Mouse (Mus musculus) adrenal gland, adult 2 months (tissue): Measurements from ENCODE around the gene Il4. TPM values are rescaled to one million over a fixed set of nuclear protein-coding genes. Genes with fewer than 3 reads are reported as not detected.
"Not testable (repeated sequence)": the region's sequence is repeated elsewhere in the genome, so short reads cannot be mapped to it uniquely, and the experiment has no call there.

Source experiments
- DNase-seq: peaks from one replicate; pipeline ENCODE4 v3.0.0; 2021
- polyA plus RNA-seq: library from polyadenylated mRNA; depleted of rRNA; stranded (reverse); fragments of >200 nt; gene quantifications from 2 replicates; pipeline ENCODE4 v1.2.3, GENCODE M21; 2012; rRNA removed
- total RNA-seq, 2 experiments: library from RNA; stranded (reverse); gene quantifications; 2 replicates each; pipeline ENCODE4 v1.2.3; 2021

Il4 gene
- total and polyA plus RNA-seq, 3 experiments: not detected

DNA sequence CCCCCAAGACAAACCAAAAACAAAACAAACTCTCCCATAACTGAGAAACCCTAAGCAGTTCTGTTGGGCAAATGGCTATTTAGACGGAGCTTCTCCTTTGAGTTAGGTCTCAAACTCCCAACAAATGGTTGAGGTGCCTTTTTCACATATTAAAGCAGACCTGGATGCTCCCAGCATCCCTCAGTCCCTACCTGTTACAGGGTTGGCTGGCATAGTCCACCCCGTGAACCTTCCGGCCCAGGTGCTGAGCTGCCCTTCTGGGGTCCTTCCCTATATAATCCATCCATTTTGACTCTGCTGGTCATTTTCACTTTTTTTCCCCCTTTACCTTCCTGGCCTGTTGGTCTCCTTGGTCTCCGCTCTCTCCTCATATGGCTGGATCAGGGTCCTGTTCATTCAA is 51.8 kb downstream of the Il4 start:
- DNase-seq: no peak

DNA sequence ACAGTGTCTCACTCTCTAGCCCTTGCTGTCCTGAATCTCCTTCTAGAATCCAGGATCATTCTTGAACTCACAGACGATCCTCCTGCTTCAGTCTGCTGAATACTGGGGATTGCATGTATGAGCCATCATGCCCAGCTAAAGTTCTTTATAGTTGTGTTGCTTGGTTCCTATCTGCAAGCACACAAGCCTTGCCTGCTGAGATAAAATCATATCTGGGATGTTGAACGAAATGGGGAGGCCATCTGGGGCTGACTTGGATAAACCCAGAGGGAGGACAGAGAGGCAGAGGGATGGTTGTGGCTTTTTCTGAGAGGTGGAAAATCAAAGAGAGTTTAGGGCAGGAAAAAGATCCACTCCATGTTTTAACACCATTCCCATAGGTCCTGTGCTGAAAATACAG is 56.5 kb downstream of the Il4 start:
- no peak for DNase-seq

DNA sequence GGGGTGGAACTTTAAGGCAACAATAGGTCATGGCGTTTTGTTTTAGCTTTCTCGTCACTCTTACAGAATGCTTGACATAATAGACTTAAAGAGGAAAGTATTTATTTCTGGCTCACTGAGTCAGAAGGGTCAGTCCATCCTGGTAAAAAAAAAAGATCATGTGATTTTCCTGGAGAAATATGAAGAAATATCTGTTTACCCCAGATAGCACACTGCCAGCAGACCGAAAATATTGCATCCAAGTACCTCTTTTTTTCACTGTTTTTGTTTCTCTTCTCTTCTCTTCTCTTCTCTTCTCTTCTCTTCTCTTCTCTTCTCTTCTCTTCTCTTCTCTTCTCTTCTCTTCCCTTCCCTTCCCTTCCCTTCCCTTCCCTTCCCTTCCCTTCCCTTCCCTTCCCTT is 58.5 kb downstream of the Il4 start:
- not testable (repeated sequence) for DNase-seq

DNA sequence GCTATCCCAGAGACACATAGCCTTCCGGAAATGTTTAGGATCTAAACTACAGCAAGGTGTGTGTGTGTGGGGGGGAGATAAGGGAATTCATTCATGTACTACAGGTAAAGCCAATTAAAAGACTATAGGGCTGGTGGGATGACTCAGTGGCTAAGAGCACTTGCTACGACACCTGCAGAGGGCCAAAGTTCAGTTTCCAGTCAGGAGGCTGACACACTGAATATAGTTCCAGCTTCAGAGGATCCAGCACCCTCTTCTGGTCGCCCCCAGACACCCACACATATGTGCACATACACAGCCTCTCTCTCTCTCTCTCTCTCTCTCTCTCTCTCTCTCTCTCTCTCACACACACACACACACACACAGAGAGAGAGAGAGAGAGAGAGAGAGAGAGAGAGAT is 60.5 kb downstream of the Il4 start:
- DNase-seq: not testable (repeated sequence)

DNA sequence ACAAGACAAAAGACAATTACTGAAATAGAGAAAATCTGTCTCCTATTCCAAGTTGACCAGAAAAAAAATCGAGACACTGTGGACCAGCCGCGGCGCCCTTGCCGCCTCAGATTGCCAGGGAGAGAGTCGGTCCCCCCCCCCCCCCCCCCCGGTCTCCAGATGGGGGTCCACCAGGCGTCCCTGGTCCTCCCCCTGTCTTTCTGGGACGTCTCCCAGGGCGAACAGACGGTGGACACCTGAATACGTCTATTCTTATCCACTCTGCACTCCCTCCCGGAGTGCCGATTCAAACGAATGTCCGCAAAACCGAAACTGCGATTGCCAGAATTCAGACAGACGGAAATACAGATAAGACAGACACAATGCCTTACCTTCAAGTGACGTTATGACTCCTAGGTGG is 61.9 kb downstream of the Il4 start:
- not testable (repeated sequence) for DNase-seq

Other genes starting within 250 kb of the Il4 start
- gene Leap2, start 195.5 kb downstream of the Il4 start, total RNA-seq: not detected
- gene Leap2, start 195.5 kb downstream of the Il4 start, polyA plus RNA-seq: not detected in 2 replicates
- gene Uqcrq, start 187.8 kb downstream of the Il4 start, total RNA-seq: 1,000 to 10,000 TPM; 1,216 to 1,248 TPM
- 845 and 941 TPM in 2 replicates for gene Uqcrq, start 187.8 kb downstream of the Il4 start, polyA plus RNA-seq
- gene Gdf9, start 187.6 kb downstream of the Il4 start, total RNA-seq: 1 to 10 TPM in 1 of 2 experiments, under 1 TPM in 1; 0.90 to 9.0 TPM
- gene Gdf9, start 187.6 kb downstream of the Il4 start, polyA plus RNA-seq: 0.36 and 0.39 TPM in 2 replicates
- not detected for gene Gm10447, start 161.6 kb downstream of the Il4 start, total RNA-seq
- gene Gm10447, start 161.6 kb downstream of the Il4 start, polyA plus RNA-seq: 0.08 TPM in 1 of 2 replicates, not detected in the other
- 1 to 10 TPM; 3.5 to 3.8 TPM for gene Shroom1, start 161.5 kb downstream of the Il4 start, total RNA-seq
- 5.0 and 5.3 TPM in 2 replicates for gene Shroom1, start 161.5 kb downstream of the Il4 start, polyA plus RNA-seq
- gene Gm9837, start 148.2 kb downstream of the Il4 start, total RNA-seq: not detected
- gene Gm9837, start 148.2 kb downstream of the Il4 start, polyA plus RNA-seq: not detected in 2 replicates
- gene Gm9945, start 138.5 kb downstream of the Il4 start, total RNA-seq: not detected
- gene Gm9945, start 138.5 kb downstream of the Il4 start, polyA plus RNA-seq: not detected in 2 replicates
- under 1 TPM; 0.29 to 0.45 TPM for gene Sowaha, start 138.4 kb downstream of the Il4 start, total RNA-seq
- 0.47 and 0.72 TPM in 2 replicates for gene Sowaha, start 138.4 kb downstream of the Il4 start, polyA plus RNA-seq
- gene Sept8, start 99.4 kb downstream of the Il4 start, total RNA-seq: 10 to 100 TPM; 38.1 to 43.7 TPM
- 32.7 and 46.9 TPM in 2 replicates for gene Sept8, start 99.4 kb downstream of the Il4 start, polyA plus RNA-seq
- gene Kif3a, start 51.3 kb downstream of the Il4 start, total RNA-seq: 10 to 100 TPM; 23.0 to 29.8 TPM
- 3.1 and 3.6 TPM in 2 replicates for gene Kif3a, start 51.3 kb downstream of the Il4 start, polyA plus RNA-seq
- not detected for gene Il13, start 16.0 kb upstream of the Il4 start, total RNA-seq
- gene Il13, start 16.0 kb upstream of the Il4 start, polyA plus RNA-seq: not detected in 2 replicates
- 10 to 100 TPM; 11.6 to 13.8 TPM for gene Rad50, start 88.7 kb upstream of the Il4 start, total RNA-seq
- 2.6 and 3.6 TPM in 2 replicates for gene Rad50, start 88.7 kb upstream of the Il4 start, polyA plus RNA-seq
- gene Il5, start 102.1 kb upstream of the Il4 start, total RNA-seq: not detected
- gene Il5, start 102.1 kb upstream of the Il4 start, polyA plus RNA-seq: 0.06 and 0.12 TPM in 2 replicates
- 10 to 100 TPM; 22.7 to 35.5 TPM for gene Irf1, start 151.3 kb upstream of the Il4 start, total RNA-seq
- 43.7 and 59.0 TPM in 2 replicates for gene Irf1, start 151.3 kb upstream of the Il4 start, polyA plus RNA-seq
- under 1 TPM; 0.43 to 0.45 TPM for gene Gm17334, start 154.5 kb upstream of the Il4 start, total RNA-seq
- 1.4 and 1.5 TPM in 2 replicates for gene Gm17334, start 154.5 kb upstream of the Il4 start, polyA plus RNA-seq
- gene Gm12216, start 240.6 kb upstream of the Il4 start, total RNA-seq: 10 to 100 TPM in 1 of 2 experiments, 1 to 10 TPM in 1; 8.4 to 10.8 TPM
- gene Gm12216, start 240.6 kb upstream of the Il4 start, polyA plus RNA-seq: 8.4 and 9.6 TPM in 2 replicates